Mouse (Mus musculus) kidney, postnatal 0 days (tissue): ENCODE measurements at regions not wholly inside any gene's neighbourhood (a gene's known extent, or its start where the extent isn't known, plus 50 kb on each side); places are given as distances from the start of the nearest gene placed in this dataset.

Experiments used
- ATAC-seq: fragments of 200-750 bp; cut with Nextera tagmentation; replicated peaks from 2 replicates; pipeline ENCODE4 v1.8.0; 2017; ENCODE audit warnings: low read depth, moderate number of reproducible peaks, moderate TSS enrichment, moderate library complexity; ENCODE audit not compliant: low FRiP score
- DNase-seq: peaks from one replicate; pipeline ENCODE4 v3.0.0-alpha.2; 2016; ENCODE audit warnings: low spot score
- H3K27ac ChIP-seq: fragments of 300-500 bp; sonication (generic); 2 replicates; pipeline ENCODE4 v1.5.1; 2014; ENCODE audit warnings: mild to moderate bottlenecking
- H3K27me3 ChIP-seq: fragments of 300-500 bp; sonication (generic); 2 replicates; pipeline ENCODE4 v1.6.1; 2014; ENCODE audit warnings: low read length, mixed read lengths; ENCODE audit not compliant: insufficient read depth
- H3K36me3 ChIP-seq: fragments of 300-500 bp; sonication (generic); 2 replicates; pipeline ENCODE4 v1.6.1; 2014; ENCODE audit warnings: low read length, mixed read lengths; ENCODE audit not compliant: insufficient read depth
- H3K4me1 ChIP-seq: fragments of 300-500 bp; sonication (generic); replicated peaks from 2 replicates; pipeline ENCODE4 v1.6.1; 2014; ENCODE audit warnings: antibody characterized with exemption, low read length, mixed read lengths; ENCODE audit not compliant: insufficient read depth
- H3K4me2 ChIP-seq: fragments of 300-500 bp; sonication (generic); 2 replicates; pipeline ENCODE4 v1.6.1; 2014; ENCODE audit warnings: mild to moderate bottlenecking, low read length, moderate library complexity, mixed read lengths
- H3K4me3 ChIP-seq: fragments of 300-500 bp; sonication (generic); replicated peaks from 2 replicates; pipeline ENCODE4 v1.5.1; 2014; ENCODE audit warnings: low read depth, low read length
- H3K9ac ChIP-seq: fragments of 300-500 bp; sonication (generic); 2 replicates; pipeline ENCODE4 v1.6.1; 2014; ENCODE audit warnings: low read depth, low read length
- H3K9me3 ChIP-seq: fragments of 300-500 bp; sonication (generic); replicated peaks from 2 replicates; pipeline ENCODE4 v1.6.1; 2016; ENCODE audit warnings: low read length, inconsistent platforms, mixed read lengths
- CTCF ChIP-seq: IDR thresholded peaks from 2 replicates; pipeline ENCODE4 v1.5.1; 2016; ENCODE audit warnings: antibody characterized with exemption, low read depth, mild to moderate bottlenecking, moderate library complexity
- WGBS: fragments of 180-500 bp; shearing (Covaris S2); extraction: QIAGEN DNeasy Blood & Tissue Kit; methylation state at CpG from one replicate; pipeline ENCODE4 v1.1.7; 2014; 5-methylcytosine and 5-hydroxymethylcytosine counted together

- H3K4me2 ChIP-seq, result no peak overlapping the region
- H3K4me1 ChIP-seq, result no peaks in the 10 kb centered on the region
- 80% methylated on average over 7 of the region's 7 CpGs for WGBS
- no peak overlapping the region for H3K27ac ChIP-seq
- no peaks in the 10 kb centered on the region for H3K27me3 ChIP-seq
- no peak overlapping the region for H3K4me3 ChIP-seq
- TF ChIP-seq CTCF, result no peak
- H3K36me3 ChIP-seq, result no peaks in the 10 kb centered on the region
- DNase-seq (no peak), ATAC-seq (no peak)
- H3K9ac ChIP-seq, result no peak overlapping the region
- H3K9me3 ChIP-seq, result no peaks in the 10 kb centered on the region
Observed at GRCm38 (mm10) chr7:40522703-40523267, 375.3 kb upstream of the Vstm2b start.

- Histone ChIP-seq H3K36me3 (no peaks in the 10 kb centered on the region), H3K27ac (no peak overlapping the region), H3K4me3 (no peak overlapping the region), H3K4me1 (no peaks in the 10 kb centered on the region), H3K9me3 (no peaks in the 10 kb centered on the region), H3K9ac (no peak overlapping the region), H3K27me3 (no peaks in the 10 kb centered on the region), H3K4me2 (no peak overlapping the region)
- no peak for ATAC-seq
- TF ChIP-seq CTCF, result no peak
- WGBS, result 37% methylated on average over 3 of the region's 3 CpGs
- DNase-seq, result no peak
Observed at GRCm38 (mm10) chr7:40536601-40537000, 361.5 kb upstream of the Vstm2b start.

- H3K4me3 ChIP-seq, result no peak overlapping the region
- H3K27me3 ChIP-seq, result no peaks in the 10 kb centered on the region
- no peak overlapping the region for H3K27ac ChIP-seq
- H3K4me1 ChIP-seq, result no peaks in the 10 kb centered on the region
- no peaks in the 10 kb centered on the region for H3K9me3 ChIP-seq
- no peak for TF ChIP-seq CTCF
- H3K36me3 ChIP-seq, result no peaks in the 10 kb centered on the region
- DNase-seq (no peak), ATAC-seq (no peak)
- H3K4me2 ChIP-seq, result no peak overlapping the region
- 75% methylated on average over 3 of the region's 3 CpGs for WGBS
- H3K9ac ChIP-seq, result no peak overlapping the region
Observed at GRCm38 (mm10) chr7:40537621-40538020, 360.5 kb upstream of the Vstm2b start.

DNA sequence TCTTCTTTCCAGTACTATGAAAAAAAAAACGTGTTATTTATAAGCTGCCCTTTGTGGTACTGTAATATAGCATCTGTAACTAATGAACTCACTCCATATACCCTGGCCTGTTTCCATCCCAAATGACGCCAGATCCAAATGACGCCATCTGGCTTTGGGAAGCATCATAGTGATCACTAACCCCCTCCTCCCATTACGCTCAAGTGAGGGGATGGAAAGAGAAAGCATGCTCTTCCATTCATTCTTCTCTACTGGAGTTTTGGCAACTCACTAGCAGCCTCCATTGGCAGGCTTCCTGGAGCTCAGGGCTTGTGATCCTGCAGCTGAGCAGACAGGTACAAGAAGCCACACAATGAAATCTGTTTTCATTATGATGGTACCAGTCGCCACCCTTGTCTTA, 358.3 kb upstream of the Vstm2b start:
- no peaks in the 10 kb centered on the region for H3K36me3 ChIP-seq
- TF ChIP-seq CTCF, result no peak
- no peaks in the 10 kb centered on the region for H3K4me1 ChIP-seq
- no peak overlapping the region for H3K9ac ChIP-seq
- H3K27ac ChIP-seq, result no peak overlapping the region
- 79% methylated on average over 5 of the region's 5 CpGs for WGBS
- ATAC-seq (no peak), DNase-seq (no peak)
- no peaks in the 10 kb centered on the region for H3K27me3 ChIP-seq
- no peak overlapping the region for H3K4me3 ChIP-seq
- no peaks in the 10 kb centered on the region for H3K9me3 ChIP-seq
- no peak overlapping the region for H3K4me2 ChIP-seq

DNA sequence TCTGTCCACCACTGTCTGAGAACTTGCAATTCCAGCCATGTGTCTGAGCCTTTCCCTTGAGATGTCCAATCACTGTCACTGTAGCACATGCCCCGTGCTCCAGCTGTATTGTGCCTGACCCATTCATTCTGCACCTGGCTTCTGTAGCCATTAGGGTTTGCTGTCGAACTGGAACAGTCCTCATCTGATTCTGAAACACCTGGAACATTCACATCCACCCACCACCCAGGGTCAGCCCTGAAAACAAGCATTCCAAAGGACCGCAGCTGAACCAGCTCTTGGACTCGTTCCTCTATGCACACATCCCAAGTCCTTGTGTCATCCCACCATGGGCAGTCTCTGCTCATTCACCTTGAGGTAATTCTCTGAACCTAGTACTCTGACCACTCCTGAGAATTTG, 356.8 kb upstream of the Vstm2b start:
- DNase-seq (no peak), ATAC-seq (no peak)
- Histone ChIP-seq H3K4me1 (no peaks in the 10 kb centered on the region), H3K4me2 (no peak overlapping the region), H3K4me3 (no peak overlapping the region), H3K27me3 (no peaks in the 10 kb centered on the region), H3K9ac (no peak overlapping the region), H3K36me3 (no peaks in the 10 kb centered on the region), H3K27ac (no peak overlapping the region), H3K9me3 (no peaks in the 10 kb centered on the region)
- 78% methylated on average over 4 of the region's 4 CpGs for WGBS
- no peak for TF ChIP-seq CTCF

DNA sequence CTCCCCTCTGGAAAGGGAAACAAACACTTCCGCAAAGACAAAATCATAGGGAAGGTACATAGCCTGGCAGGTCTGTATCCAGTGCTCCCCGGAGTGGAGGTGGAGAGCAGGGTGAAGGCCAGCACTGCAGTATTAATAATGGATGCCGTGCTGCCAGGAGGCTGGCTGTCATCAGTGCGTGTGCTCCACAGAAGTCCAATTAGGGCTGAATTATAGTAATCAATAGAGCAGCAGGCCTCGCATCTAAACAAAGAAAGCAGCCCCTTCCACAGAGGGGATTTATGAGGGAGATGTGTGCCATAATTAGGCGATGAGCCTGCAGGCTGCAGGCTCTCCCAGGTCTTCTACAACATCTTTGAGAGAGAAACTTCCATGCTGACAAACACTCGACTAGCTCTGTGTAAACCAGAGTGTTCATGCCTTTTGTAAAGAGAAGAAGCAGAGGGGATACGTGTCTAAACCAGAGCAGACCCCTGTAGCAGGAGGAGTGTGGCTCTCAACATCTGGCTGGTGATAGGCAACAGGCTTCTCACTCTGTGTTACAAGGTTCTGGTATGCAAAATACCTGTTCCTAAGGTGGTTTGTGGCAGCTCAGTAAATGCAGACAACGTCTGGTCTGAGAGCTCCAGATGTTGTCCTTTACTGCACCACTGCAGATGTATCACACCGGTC, 334.5 kb upstream of the Vstm2b start:
- Histone ChIP-seq H3K4me3 (no peak overlapping the region), H3K4me2 (no peak overlapping the region), H3K9ac (no peak overlapping the region), H3K36me3 (no peaks in the 10 kb centered on the region), H3K27ac (no peak overlapping the region), H3K4me1 (no peaks in the 10 kb centered on the region), H3K9me3 (no peaks in the 10 kb centered on the region), H3K27me3 (no peaks in the 10 kb centered on the region)
- TF ChIP-seq CTCF, result no peak
- no peak for DNase-seq
- WGBS, result 70% methylated on average over 10 of the region's 10 CpGs
- no peak for ATAC-seq

DNA sequence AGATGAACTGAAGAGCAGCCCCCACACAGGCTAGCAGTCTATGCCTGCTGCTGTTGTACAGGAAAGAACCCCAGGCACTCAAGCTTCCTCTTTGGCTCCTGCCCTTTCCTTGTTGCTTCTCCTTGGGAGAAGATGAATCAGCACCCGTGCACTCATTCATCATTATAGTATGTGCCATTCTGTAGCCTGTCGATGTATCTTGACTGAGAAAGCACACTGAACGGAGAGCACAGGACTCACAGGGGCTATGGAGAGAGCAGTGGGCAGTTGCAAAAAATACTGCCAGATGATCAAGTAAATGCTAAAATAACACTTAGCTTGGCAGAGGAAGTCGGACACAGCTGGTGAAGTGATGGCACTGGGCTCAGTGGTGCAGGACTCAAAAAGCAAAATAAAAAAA, 322.2 kb upstream of the Vstm2b start:
- Histone ChIP-seq H3K27ac (no peak overlapping the region), H3K4me2 (no peak overlapping the region), H3K36me3 (no peaks in the 10 kb centered on the region), H3K4me1 (no peaks in the 10 kb centered on the region), H3K27me3 (no peaks in the 10 kb centered on the region), H3K9ac (no peak overlapping the region), H3K4me3 (no peak overlapping the region), H3K9me3 (no peaks in the 10 kb centered on the region)
- DNase-seq (no peak), ATAC-seq (no peak)
- WGBS, result 65% methylated on average over 4 of the region's 4 CpGs
- TF ChIP-seq CTCF, result no peak
